8 mouse cellular contexts compared by ENCODE assay signal in the genomic region with DNA sequence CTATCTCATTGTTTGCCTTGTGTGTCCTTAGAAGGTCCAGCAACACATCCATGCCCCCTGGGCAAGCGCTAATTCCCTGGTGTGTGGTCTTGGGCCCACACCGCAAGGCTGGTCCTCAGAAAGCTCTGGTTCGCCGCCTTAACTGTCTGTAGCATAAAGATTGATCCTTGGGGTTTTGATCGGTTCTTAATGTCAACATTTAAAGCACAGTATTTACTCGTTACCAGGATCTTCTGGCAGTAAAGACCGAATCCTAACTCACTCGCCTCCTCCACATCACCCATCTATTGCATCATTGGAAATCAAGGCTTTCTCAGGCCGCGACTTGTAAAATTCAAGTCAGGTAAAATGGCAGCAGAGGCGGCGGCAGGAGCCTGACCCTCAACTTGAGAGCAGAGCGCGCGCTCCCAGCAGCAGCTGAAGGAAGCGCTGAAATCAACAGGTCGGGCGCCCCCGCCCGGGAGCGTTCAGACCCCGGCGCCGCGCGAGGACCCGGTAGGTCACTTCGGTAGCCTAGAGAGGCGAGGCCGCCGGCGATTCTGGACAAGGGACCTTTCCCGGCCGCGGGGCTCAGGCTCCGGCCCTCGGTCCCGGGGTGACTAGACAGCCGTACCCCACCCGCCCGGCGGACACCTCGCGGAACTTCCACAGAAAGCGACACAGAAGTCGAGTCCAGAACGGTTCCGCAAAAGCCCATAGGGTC. TPM values are rescaled to one million over a fixed set of nuclear protein-coding genes. Genes with fewer than 3 reads are reported as not detected.
DNase-seq lines count a peak whose midpoint lies in the region; ATAC-seq and TF ChIP-seq lines count a peak whose summit lies in the region.

No protein-coding gene starts in this region.

- peak overlapping the region; percentile 79 for H3K27ac ChIP-seq in CH12.LX (ENCODE audit: insufficient read depth, low read depth)
- H3K27ac ChIP-seq in brown adipose tissue, adult 24 weeks (replicated peaks; ENCODE audit: low read depth, low read length), result peak overlapping the region; percentile 82
- no peak overlapping the region for H3K27ac ChIP-seq in forebrain, embryonic 16.5 days (ENCODE audit: low read length)
- H3K27ac ChIP-seq in lung, embryonic 15.5 days, result peak overlapping the region; percentile 61
- 0 out of 2 replicates have a peak overlapping the region, but pooled peaks have one; percentile 1 for H3K27ac ChIP-seq in olfactory bulb, adult 2 months (ENCODE audit: insufficient read depth, low read depth, low read length)

- intact Hi-C loops in heart, postnatal 14 days (cut with DNase I), result loop anchor here (2.0 kb wide), 1 partner anchor 15 kb away; no protein-coding TSS in a partner anchor

- peak overlapping the region; percentile 72 for H3K9ac ChIP-seq in CH12.LX (ENCODE audit: insufficient read depth, low read depth)
- H3K9ac ChIP-seq in forebrain, embryonic 16.5 days (replicated peaks; ENCODE audit: low read depth, low read length), result peak overlapping the region; percentile 65
- peak overlapping the region; percentile 51 for H3K9ac ChIP-seq in lung, embryonic 15.5 days

- peak; percentile 76 for DNase-seq in CH12.LX (ENCODE audit: extremely low read depth)
- DNase-seq in heart, postnatal 14 days, result peak; percentile 86 to 87
- peak; percentile 51 to 67 for DNase-seq in layer of hippocampus, adult 18-20 months (ENCODE audit: low spot score in 2 of 2)
- peak; percentile 62 to 66 for DNase-seq in thymus, adult 18-20 months

- H3K4me3 ChIP-seq in CH12.LX (replicated peaks in 1 of 3; ENCODE audit: low read depth in 2 of 3, low read length in 2 of 3, poor library complexity in 1 of 3), result peak overlapping the region; percentile 90 to 96 (median 91)
- H3K4me3 ChIP-seq in brown adipose tissue, adult 24 weeks (ENCODE audit: insufficient read depth, low read depth, low read length), result peak overlapping the region; percentile 91
- peak overlapping the region; percentile 80 for H3K4me3 ChIP-seq in forebrain, embryonic 16.5 days (replicated peaks; ENCODE audit: low read length)
- H3K4me3 ChIP-seq in lung, embryonic 15.5 days, result peak overlapping the region; percentile 67
- H3K4me3 ChIP-seq in olfactory bulb, adult 2 months (ENCODE audit: insufficient read depth, low read depth, low read length), result peak overlapping the region; percentile 62

- no peak for TF ChIP-seq EP300 in CH12.LX (IDR thresholded peaks at IDR 0.05; ENCODE audit: low read length)

- peak overlapping the region; percentile 83 for H3K4me2 ChIP-seq in CH12.LX (ENCODE audit: insufficient read depth, low read depth, poor library complexity, severe bottlenecking)
- H3K4me2 ChIP-seq in forebrain, embryonic 16.5 days (ENCODE audit: low read length), result peak overlapping the region; percentile 99
- H3K4me2 ChIP-seq in lung, embryonic 15.5 days, result peak overlapping the region; percentile 92

- H3K36me3 ChIP-seq in CH12.LX (replicated peaks in 1 of 2; ENCODE audit: control insufficient read depth in 1 of 2, insufficient read depth in 1 of 2, low read length in 1 of 2), result no peaks in the 10 kb centered on the region
- no peaks in the 10 kb centered on the region for H3K36me3 ChIP-seq in forebrain, embryonic 16.5 days (ENCODE audit: control insufficient read depth, insufficient read depth)
- no peaks in the 10 kb centered on the region for H3K36me3 ChIP-seq in lung, embryonic 15.5 days

- H3K27me3 ChIP-seq in CH12.LX (replicated peaks), result no peaks in the 10 kb centered on the region
- H3K27me3 ChIP-seq in forebrain, embryonic 16.5 days (replicated peaks; ENCODE audit: control insufficient read depth, insufficient read depth, low read length), result peaks cover 3% of the 10 kb centered on the region; the same call in 1 of the 2 replicates
- H3K27me3 ChIP-seq in lung, embryonic 15.5 days, result 0 out of 2 replicates have a peak, but pooled peaks cover 6% of the 10 kb centered on the region

- in situ Hi-C loops in CH12.LX (cut with MboI; ENCODE audit: low pct_ligation_motif_present, low pct_unique_long_range_greater_than_20kb, low sequenced_read_pairs), result loop anchor here (25.0 kb wide), 1 partner anchor 189 kb away; no protein-coding TSS in a partner anchor

- H3K4me1 ChIP-seq in CH12.LX (ENCODE audit: control insufficient read depth in 1 of 2, insufficient read depth in 2 of 2), result peaks cover 10 to 25% of the 10 kb centered on the region in 2 experiments
- H3K4me1 ChIP-seq in brown adipose tissue, adult 24 weeks (ENCODE audit: control insufficient read depth, insufficient read depth, insufficient read length, low read length), result peaks cover 5% of the 10 kb centered on the region
- H3K4me1 ChIP-seq in forebrain, embryonic 16.5 days (replicated peaks; ENCODE audit: control insufficient read depth, insufficient read depth, low read length), result peaks cover 9% of the 10 kb centered on the region
- peaks cover 14% of the 10 kb centered on the region for H3K4me1 ChIP-seq in lung, embryonic 15.5 days
- peaks cover 2% of the 10 kb centered on the region; the same call in 1 of the 2 replicates for H3K4me1 ChIP-seq in olfactory bulb, adult 2 months (ENCODE audit: control insufficient read depth, insufficient read depth, low read length)

- dilution Hi-C loops in CH12.LX (cut with MboI; ENCODE audit: extremely low pct_ligation_motif_present, extremely low pct_unique_long_range_greater_than_20kb, low sequenced_read_pairs), result no loop called here

- TF ChIP-seq CTCF in CH12.LX (conservative IDR thresholded peaks at IDR 0.05 in 1 of 2, IDR thresholded peaks at IDR 0.05 in 1 of 2; ENCODE audit: low read depth in 2 of 2, low read length in 2 of 2), result peak in 1 of 2 experiments; percentile 65; a peak in 2 of 4 replicates
- no peak for TF ChIP-seq CTCF in olfactory bulb, adult 2 months (IDR thresholded peaks at IDR 0.05; ENCODE audit: insufficient read depth, low read depth, low read length)

- H3K79me2 ChIP-seq in CH12.LX (replicated peaks; ENCODE audit: control insufficient read depth, extremely low read depth, insufficient read depth, poor library complexity, severe bottlenecking), result peaks cover 7% of the 10 kb centered on the region

- peak; percentile 56 for ATAC-seq in forebrain, embryonic 16.5 days
- peak; percentile 80 for ATAC-seq in lung, embryonic 15.5 days (ENCODE audit: borderline replicate concordance, extremely low read depth, low FRiP score, low TSS enrichment)

- no peak for TF ChIP-seq POLR2A in CH12.LX (IDR thresholded peaks at IDR 0.05; ENCODE audit: low read depth, low read length)
- no peak for TF ChIP-seq POLR2A in olfactory bulb, adult 2 months (IDR thresholded peaks at IDR 0.05; ENCODE audit: insufficient read depth, low read depth, low read length)

- H3K9me3 ChIP-seq in CH12.LX (replicated peaks; ENCODE audit: low read length), result no peaks in the 10 kb centered on the region
- H3K9me3 ChIP-seq in forebrain, embryonic 16.5 days (ENCODE audit: control insufficient read depth, low read length), result no peaks in the 10 kb centered on the region
- H3K9me3 ChIP-seq in lung, embryonic 15.5 days, result no peaks in the 10 kb centered on the region

- 2% methylated on average over 46 of the region's 48 CpGs for WGBS in forebrain, embryonic 16.5 days
- 2% methylated on average over 39 of the region's 48 CpGs for WGBS in lung, embryonic 15.5 days
- 3% methylated on average over 48 of the region's 48 CpGs for WGBS in olfactory bulb, adult 2 months

- TF ChIP-seq RAD21 in CH12.LX (IDR thresholded peaks at IDR 0.05; ENCODE audit: low read depth, low read length), result peak; percentile 24

TF ChIP-seq in CH12.LX, 34 proteins besides CTCF, POLR2A, EP300 and RAD21 (continues in another document):
- TF ChIP-seq IRF4 (IDR thresholded peaks at IDR 0.05; ENCODE audit: low read depth, low read length) (peak; percentile 62; the same call in 1 of the 2 replicates), ETS1 (conservative IDR thresholded peaks at IDR 0.05; ENCODE audit: low read depth, low read length) (no peak), BHLHE40 (IDR thresholded peaks at IDR 0.05; ENCODE audit: low read depth, low read length) (peak; percentile 23; the same call in 1 of the 2 replicates), ZMIZ1 (IDR thresholded peaks at IDR 0.05; ENCODE audit: low read depth, low read length) (no peak), SMC3 (IDR thresholded peaks at IDR 0.05; ENCODE audit: low read depth, low read length) (peak; percentile 34), UBTF (IDR thresholded peaks at IDR 0.05; ENCODE audit: low read depth, low read length) (peak; percentile 63; the same call in 1 of the 2 replicates), TBP (conservative IDR thresholded peaks at IDR 0.05; ENCODE audit: low read depth, low read length) (0 out of 2 replicates have a peak, but pooled peaks have one; percentile 49), TCF12 (IDR thresholded peaks at IDR 0.05; ENCODE audit: low read depth, low read length) (peak; percentile 40; the same call in 1 of the 2 replicates), MAFK (IDR thresholded peaks at IDR 0.05; ENCODE audit: insufficient replicate concordance, low read length) (no peak), CHD1 (IDR thresholded peaks at IDR 0.05; ENCODE audit: low read depth, low read length) (no peak), POLR2AphosphoS2 (IDR thresholded peaks at IDR 0.05; ENCODE audit: low read depth, low read length) (no peak), HCFC1 (IDR thresholded peaks at IDR 0.05; ENCODE audit: low read depth, low read length) (peak; percentile 11; the same call in 1 of the 2 replicates), USF1 (IDR thresholded peaks at IDR 0.05; ENCODE audit: low read depth, low read length) (no peak), GABPA (IDR thresholded peaks at IDR 0.05; ENCODE audit: insufficient replicate concordance, low read depth, low read length) (no peak), MAX (IDR thresholded peaks at IDR 0.05; ENCODE audit: low read length) (peak; percentile 56), ZC3H11A (IDR thresholded peaks at IDR 0.05; ENCODE audit: low read depth, low read length) (no peak), JUND (conservative IDR thresholded peaks at IDR 0.05; ENCODE audit: low read depth, low read length) (no peak), MYC (IDR thresholded peaks at IDR 0.05; ENCODE audit: low read depth, low read length) (no peak), SIN3A (IDR thresholded peaks at IDR 0.05; ENCODE audit: low read length) (peak; percentile 77), USF2 (conservative IDR thresholded peaks at IDR 0.05; ENCODE audit: low read depth, low read length) (no peak)

RNA-seq across cellular contexts. Expression of a gene that starts 0.7 kb away (rescaled TPM):
- total RNA-seq in CH12.LX (2012; rRNA removed) (12.6 and 14.7 TPM in 2 replicates), CH12.LX (2014; rRNA removed) (16.7 and 17.3 TPM in 2 replicates)
- 15.7 and 17.8 TPM in 2 replicates for polyA plus RNA-seq in CH12.LX (2012; ENCODE audit: insufficient read length, low read depth)
- polyA plus RNA-seq in brown adipose tissue, adult 24 weeks (2012; ENCODE audit: insufficient read depth, insufficient read length, missing spikeins), result 3.6 and 5.5 TPM in 2 replicates
- polyA plus RNA-seq in forebrain, embryonic 16.5 days (2015; fragmentation: Nextera tagmentation; extraction: Ambion mirVana), result 12.1 and 12.6 TPM in 2 replicates
- total RNA-seq in heart, postnatal 14 days (2021), result 10 to 100 TPM; 13.4 to 17.7 TPM
- 10 to 100 TPM; 34.1 to 36.4 TPM for total RNA-seq in layer of hippocampus, adult 18-20 months (2021)
- 3.3 and 3.9 TPM in 2 replicates for polyA plus RNA-seq in lung, embryonic 15.5 days (2015; fragmentation: Nextera tagmentation; extraction: Ambion mirVana)
- not detected in 2 replicates for polyA plus RNA-seq in olfactory bulb, adult 2 months (2012; ENCODE audit: insufficient read depth, insufficient read length, low replicate concordance, missing spikeins)
